Mouse (Mus musculus): ENCODE data around the gene Ppp4r2.
A peak's percentile ranks its signal among the peaks of the same experiment; 100 is the strongest.

The Ppp4r2 gene

DNA sequence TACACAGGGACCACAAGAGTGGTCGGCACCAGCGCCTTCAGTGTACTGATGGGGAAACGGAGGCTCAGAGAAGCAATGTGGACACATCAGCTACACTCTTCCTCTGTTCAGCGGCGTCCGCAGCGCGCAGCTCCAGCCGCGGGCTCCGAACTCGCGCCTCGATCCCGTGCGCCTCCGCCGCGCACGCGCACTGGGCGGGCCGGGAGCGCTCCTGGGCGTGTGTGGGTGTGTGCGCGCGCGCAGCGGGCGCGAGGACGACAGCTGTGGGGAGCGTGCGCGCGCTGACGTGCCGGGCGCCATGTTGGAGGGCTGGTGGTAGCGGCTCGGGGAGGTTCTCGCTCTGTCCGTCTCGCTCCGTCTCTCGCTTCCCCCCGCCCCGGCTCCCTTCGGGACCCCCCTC, at the start of gene Ppp4r2:
TSS of gene Ppp4r2 (plus strand) at position 268 of the 400 bp plus-strand sequence.
- DNase-seq (ENCODE audit: extremely low spot score, low read depth, low spot score) = peak; percentile 37

DNA sequence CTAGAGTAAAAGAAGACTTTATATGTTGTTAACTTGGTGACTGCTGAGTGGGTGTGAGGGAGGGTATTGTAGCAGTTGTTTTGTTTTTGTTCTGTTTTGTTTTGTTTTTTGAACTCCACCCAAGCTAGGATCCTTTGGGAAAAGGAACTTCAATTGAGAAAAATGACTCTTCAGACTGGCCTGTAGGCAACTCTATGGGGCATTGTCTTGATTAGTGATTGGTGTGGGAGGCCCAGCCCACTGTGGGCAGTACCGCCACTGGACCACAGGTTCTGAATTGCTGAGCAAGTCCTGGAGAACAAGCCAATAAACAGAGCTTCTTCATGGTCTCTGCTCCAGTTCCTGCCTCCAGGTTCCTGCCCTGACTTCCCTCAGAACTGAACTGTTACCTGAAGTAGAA, 45.7 kb upstream of the Ppp4r2 start:
- no peak for DNase-seq (ENCODE audit: extremely low spot score, low read depth, low spot score)

GRCm38 (mm10) chr6:100789161-100789560, 44.3 kb upstream of the Ppp4r2 start:
- no peak for DNase-seq (ENCODE audit: extremely low spot score, low read depth, low spot score)

GRCm38 (mm10) chr6:100792055-100792659, 41.3 kb upstream of the Ppp4r2 start:
- no peak for DNase-seq (ENCODE audit: extremely low spot score, low read depth, low spot score)

- no peak for DNase-seq (ENCODE audit: extremely low spot score, low read depth, low spot score)
These were observed 40.3 kb upstream of the Ppp4r2 start for GRCm38 (mm10) chr6:100792973-100793769.

- no peak for DNase-seq (ENCODE audit: extremely low spot score, low read depth, low spot score)
These were observed 37.6 kb upstream of the Ppp4r2 start for GRCm38 (mm10) chr6:100795797-100796196.

DNA sequence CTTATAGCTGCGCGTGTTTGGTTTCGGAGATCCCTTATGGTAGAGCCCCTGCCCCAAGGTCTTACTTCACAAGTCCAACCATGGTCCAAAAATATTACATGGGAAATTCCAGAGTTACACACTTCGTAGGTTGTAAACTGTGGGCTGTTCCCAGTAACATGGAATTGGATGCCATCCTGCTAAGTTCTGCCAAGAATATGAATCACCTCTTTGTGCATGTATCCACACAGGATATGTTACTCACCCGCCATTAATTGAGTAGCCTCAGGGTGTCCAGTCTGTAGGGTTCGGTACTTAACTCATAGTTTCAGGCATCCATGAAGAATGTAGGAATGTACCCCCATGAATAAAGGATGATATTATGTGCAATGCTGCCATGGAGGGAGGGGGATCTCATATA, 34.1 kb upstream of the Ppp4r2 start:
- DNase-seq (ENCODE audit: extremely low spot score, low read depth, low spot score) = no peak

GRCm38 (mm10) chr6:100799766-100800165, 33.7 kb upstream of the Ppp4r2 start:
- no peak for DNase-seq (ENCODE audit: extremely low spot score, low read depth, low spot score)

DNA sequence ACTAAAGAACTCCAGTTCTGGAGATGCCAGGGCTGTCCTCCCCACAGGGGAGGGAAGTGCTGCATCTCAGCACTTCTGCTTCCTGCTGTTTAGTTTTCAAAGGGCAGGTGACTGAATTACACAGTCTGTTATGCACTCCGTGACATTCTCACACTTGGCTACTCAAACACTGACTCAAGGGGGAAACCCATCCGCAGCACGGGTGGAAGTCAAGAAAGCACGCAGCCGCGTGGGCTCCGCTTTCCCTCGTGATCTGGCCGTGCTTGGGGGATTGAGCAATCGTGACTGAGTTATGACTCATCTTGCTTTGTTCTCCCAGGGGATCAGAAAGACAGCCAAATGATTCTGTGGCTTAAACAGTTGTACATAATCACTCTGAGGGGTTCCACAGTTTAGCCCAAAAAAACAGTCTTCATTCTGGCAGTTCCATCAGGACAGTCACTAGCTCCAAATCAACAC, 32.9 kb upstream of the Ppp4r2 start:
- DNase-seq (ENCODE audit: extremely low spot score, low read depth, low spot score) = no peak

DNA sequence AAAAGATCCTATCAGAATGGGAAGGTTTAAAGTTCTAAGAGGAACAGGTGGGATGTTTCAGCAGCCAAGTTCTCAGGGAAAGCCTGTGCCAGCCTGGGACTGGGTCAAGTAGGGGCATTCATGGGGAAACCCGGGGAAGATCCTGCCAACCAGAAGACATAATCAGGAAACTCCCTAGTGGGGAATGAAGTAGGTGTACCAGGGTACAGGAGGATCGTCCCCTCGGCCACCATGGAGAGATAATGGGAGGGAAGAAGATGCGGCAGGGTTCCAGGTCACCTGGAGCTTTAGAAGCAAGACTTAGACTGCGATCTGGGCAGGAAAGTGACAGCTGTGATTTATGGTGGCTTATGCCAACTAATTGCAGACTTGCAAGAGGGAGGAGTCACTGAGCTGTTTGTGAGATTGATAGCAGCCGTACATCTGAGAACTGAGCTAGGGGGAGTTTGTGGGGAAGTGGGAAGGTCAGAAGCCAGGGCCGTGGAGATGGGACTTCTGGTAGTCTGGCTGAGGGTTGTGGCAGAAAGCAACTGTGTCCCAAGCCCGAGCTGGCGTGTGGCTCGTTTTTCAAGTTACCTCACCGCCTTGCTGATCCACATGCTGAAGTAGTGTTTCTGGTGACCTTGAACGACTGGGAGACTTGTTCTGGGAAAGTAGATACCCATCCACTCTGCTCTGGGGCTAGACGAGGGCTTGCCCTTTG, 30.9 kb upstream of the Ppp4r2 start:
- no peak for DNase-seq (ENCODE audit: extremely low spot score, low read depth, low spot score)

GRCm38 (mm10) chr6:100803250-100803649, 30.2 kb upstream of the Ppp4r2 start:
- no peak for DNase-seq (ENCODE audit: extremely low spot score, low read depth, low spot score)

DNA sequence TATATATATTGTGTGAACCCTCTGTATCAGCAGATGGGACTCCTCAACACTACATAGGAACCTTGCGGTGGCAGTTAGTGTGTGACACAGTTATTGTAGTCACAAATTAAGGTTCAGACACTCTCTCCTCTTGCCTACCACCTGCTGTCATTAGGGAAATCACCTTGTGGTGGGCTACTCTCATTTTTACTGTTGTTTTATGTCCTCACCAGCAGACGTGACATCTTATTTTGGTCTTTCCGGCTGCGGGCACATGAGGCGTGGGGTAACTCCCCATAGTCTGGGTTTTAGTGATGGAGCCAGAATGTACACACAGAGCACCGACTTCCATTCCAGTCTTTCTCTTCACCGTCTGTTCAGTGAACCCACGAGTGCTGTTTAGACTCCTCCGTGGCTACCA, 26.2 kb upstream of the Ppp4r2 start:
- DNase-seq (ENCODE audit: extremely low spot score, low read depth, low spot score) = no peak

DNA sequence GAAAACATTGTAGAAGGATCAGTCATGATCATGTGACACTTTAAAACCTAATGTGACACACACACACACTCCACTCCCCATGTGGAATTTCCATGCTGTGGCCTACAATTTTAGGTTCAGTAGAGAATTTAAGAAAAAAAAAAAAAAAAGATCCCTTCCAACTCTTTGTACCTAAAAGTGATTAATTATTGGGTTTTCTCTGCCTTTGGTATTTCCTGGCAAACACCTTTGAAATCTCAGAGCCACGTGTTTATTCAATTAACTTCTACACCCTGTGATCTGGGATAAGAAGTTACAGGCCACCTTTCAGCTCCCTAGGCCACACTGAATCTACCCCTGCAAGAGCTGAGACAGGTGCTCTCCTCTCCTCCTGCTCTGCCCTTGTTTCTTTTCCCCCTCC, 25.7 kb upstream of the Ppp4r2 start:
- DNase-seq (ENCODE audit: extremely low spot score, low read depth, low spot score) = no peak

DNA sequence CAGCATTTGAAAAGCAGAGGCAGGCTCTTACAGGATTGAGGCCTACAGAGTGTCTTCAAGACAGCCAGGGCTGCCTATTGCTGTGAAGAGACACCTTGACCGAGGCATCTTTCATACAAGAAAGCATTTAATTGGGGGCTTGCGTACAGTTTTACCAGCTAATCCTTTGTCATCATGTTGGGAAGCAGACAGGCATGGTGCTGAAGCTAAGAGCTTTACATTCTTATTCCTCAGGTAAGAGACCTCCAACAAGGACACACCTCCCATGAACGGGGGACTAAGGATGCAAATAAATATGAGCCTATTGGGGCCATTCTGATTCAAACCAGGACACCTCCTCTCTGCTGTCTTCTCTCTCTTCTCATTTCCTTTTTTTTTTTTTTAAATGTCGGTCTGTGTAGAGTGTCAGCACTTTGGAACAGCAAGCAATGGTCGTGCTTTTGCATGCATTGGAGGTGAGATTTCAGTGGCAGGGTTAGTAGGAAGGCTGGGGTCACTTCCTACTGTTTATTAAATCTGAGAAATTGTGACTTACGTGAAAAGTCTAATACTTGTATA, 25.1 kb upstream of the Ppp4r2 start:
- DNase-seq (ENCODE audit: extremely low spot score, low read depth, low spot score) = no peak

- DNase-seq (ENCODE audit: extremely low spot score, low read depth, low spot score) = no peak
These were observed 23.3 kb upstream of the Ppp4r2 start for GRCm38 (mm10) chr6:100810117-100810516.

DNA sequence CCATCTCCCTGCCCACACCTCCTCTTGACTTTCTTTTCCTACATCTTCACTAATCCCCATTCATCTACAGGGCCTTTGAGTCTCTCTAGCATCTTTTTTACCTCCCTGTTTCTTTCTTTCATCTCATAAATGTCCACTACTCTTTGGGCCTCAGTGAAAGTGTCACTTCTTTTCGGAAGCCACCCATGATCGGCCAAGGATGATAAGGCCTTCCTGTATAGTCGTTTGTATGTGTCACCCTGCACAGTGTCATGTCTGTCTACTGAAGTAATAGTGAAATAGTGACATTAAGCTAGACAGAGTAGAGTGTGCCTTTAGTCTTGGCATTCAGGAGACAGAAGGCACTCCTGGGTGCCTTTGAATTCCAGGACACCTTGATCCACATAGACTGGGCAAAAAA, 21.7 kb upstream of the Ppp4r2 start:
- DNase-seq (ENCODE audit: extremely low spot score, low read depth, low spot score) = no peak

DNA sequence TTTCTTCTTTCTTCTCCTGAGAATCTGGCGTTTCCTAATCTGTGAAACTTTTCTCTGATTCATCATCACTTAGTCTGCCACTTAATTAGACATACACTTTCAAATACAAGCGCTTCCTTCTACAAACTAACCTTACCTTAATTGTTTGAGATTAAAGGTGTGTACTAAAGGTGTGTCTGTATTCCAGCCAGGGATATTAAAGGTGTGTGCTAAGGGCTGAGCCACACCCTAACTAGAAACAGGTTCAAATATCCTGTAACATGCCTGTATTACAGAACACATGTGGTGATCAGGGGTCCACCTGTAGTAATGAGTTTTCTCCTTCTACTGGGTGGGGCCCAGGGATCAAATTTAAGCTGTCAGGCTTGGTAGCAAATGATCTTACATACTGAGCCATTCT, 12.1 kb upstream of the Ppp4r2 start:
- no peak for DNase-seq (ENCODE audit: extremely low spot score, low read depth, low spot score)

DNA sequence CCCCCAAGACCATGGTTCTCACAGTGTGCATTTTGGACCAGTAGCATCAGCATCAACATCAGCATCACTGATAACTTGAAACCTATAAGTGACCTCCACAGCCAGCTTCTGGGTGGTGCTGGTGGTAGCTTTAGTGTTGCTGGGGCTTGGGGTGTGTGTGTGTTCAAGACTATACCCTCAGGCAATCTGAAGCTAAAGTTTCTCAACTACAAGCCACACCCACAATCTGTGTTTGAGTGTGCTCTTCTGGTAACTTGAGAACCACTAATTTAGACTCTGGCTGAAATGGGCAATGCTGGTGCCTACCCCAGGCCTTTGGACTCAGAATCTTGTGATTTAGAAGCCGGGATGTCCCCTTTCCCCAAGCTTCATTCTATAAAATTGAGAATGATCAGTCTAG, 10.1 kb upstream of the Ppp4r2 start:
- no peak for DNase-seq (ENCODE audit: extremely low spot score, low read depth, low spot score)

DNA sequence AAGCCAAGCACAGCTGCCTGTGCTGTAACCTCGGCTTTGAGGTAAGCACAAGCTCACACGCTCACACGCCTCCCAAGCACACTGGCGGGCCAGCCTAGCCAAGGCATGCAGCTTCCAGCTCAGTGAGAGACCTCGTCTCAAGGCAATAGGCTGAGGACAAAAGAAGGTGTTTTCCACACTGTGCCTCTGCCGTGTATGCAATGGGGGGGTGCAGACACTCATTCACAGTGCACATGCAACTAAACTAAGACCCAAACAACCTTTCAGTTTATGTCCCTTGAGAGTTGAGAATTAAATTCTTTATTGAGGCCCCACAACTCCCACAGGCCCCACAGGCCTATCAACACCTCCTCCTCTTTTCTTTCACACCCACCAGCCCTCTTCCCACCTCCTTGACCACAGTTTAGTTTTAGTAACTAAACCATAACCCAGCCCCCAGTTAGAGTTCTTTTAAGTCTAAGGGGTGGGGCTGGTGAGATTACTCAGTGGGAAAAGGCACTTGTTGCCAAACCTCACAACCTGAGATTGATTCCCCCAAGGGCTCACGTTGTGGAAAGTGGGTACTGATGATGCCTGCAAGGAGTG, 8.9 kb upstream of the Ppp4r2 start:
- no peak for DNase-seq (ENCODE audit: extremely low spot score, low read depth, low spot score)

- no peak for DNase-seq (ENCODE audit: extremely low spot score, low read depth, low spot score)
These were observed 7.4 kb upstream of the Ppp4r2 start for GRCm38 (mm10) chr6:100826046-100826445.

DNA sequence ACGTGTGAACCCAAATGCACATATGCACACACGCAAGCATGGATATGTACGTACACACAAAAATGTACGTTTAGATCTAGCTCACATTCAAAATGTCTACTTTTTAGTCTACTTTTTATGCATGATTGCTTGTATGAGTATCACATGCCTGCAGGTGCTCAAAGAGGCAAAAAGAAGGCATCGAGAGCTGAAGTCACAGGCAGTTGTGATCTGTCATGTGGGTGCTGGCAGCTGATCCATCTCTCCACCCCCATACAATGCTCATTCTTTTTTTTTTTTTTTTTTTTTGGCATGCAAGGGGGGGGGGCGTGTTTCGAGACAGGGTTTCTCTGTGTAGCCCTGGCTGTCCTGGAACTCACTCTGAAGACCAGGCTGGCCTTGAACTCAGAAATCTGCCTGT, 4.9 kb upstream of the Ppp4r2 start:
- DNase-seq (ENCODE audit: extremely low spot score, low read depth, low spot score) = no peak

Measured in hindlimb bud, embryonic 11.5 days (tissue).